Mouse (Mus musculus): Measurements from ENCODE around the gene March10. TPM values are rescaled to one million over a fixed set of nuclear protein-coding genes. Genes with fewer than 3 reads are reported as not detected.

March10 gene
- polyA plus RNA-seq, 1 experiment from 2014 or later = 0.26 TPM

- H3K9ac ChIP-seq (replicated peaks) = no peak overlapping the region
- 0 out of 2 replicates have a peak, but pooled peaks cover 4% of the 10 kb centered on the region for H3K9me3 ChIP-seq
- 47% methylated on average over 2 of the region's 2 CpGs for WGBS
- no peak overlapping the region for H3K4me3 ChIP-seq (replicated peaks)
- peaks cover 14% of the 10 kb centered on the region for H3K4me1 ChIP-seq (replicated peaks)
- no peak overlapping the region for H3K27ac ChIP-seq
- no peaks in the 10 kb centered on the region for H3K27me3 ChIP-seq
- no peak for ATAC-seq
- no peak overlapping the region for H3K4me2 ChIP-seq (replicated peaks)
- H3K36me3 ChIP-seq = no peaks in the 10 kb centered on the region
These were observed 67.9 kb downstream of the March10 start for GRCm38 (mm10) chr11:105388636-105389035.

DNA sequence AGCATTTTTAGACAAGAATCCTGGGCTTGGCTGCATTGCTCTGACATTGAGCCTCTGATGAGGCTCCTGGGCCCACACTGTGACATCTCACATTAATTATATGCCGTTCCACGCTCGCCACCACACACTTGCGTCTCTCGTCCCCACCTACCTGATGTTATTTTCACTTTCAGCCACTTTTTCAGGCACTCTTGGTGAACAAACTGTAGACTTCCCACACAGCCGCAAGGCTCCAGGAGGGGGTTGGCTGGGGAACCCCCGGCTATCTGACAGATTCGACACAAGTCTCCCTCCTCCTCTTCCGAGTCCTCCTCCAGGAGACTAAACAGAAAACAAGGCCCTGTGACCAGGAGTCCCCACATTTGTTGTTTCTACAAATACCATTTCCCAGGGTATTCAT, 71.3 kb downstream of the March10 start:
- H3K9ac ChIP-seq (replicated peaks) = no peak overlapping the region

GRCm38 (mm10) chr11:105375821-105376235, 80.7 kb downstream of the March10 start:
- WGBS = 79% methylated on average over 1 of the region's 1 CpGs
- no peak overlapping the region for H3K4me3 ChIP-seq (replicated peaks)
- H3K4me2 ChIP-seq (replicated peaks) = no peak overlapping the region
- no peak for ATAC-seq
- H3K27me3 ChIP-seq = no peaks in the 10 kb centered on the region
- no peak overlapping the region for H3K27ac ChIP-seq
- no peaks in the 10 kb centered on the region for H3K4me1 ChIP-seq (replicated peaks)
- H3K36me3 ChIP-seq = no peaks in the 10 kb centered on the region
- no peak overlapping the region for H3K9ac ChIP-seq (replicated peaks)
- H3K9me3 ChIP-seq = no peaks in the 10 kb centered on the region

More for the DNA sequence above, 71.3 kb downstream of the March10 start:
- WGBS = 87% methylated on average over 9 of the region's 9 CpGs
- no peak for ATAC-seq
- H3K4me3 ChIP-seq (replicated peaks) = no peak overlapping the region
- H3K27me3 ChIP-seq = no peaks in the 10 kb centered on the region
- H3K9me3 ChIP-seq = 0 out of 2 replicates have a peak, but pooled peaks cover 7% of the 10 kb centered on the region
- H3K36me3 ChIP-seq = no peaks in the 10 kb centered on the region
- no peak overlapping the region for H3K4me2 ChIP-seq (replicated peaks)
- H3K4me1 ChIP-seq (replicated peaks) = peaks cover 10% of the 10 kb centered on the region
- H3K27ac ChIP-seq = no peak overlapping the region

DNA sequence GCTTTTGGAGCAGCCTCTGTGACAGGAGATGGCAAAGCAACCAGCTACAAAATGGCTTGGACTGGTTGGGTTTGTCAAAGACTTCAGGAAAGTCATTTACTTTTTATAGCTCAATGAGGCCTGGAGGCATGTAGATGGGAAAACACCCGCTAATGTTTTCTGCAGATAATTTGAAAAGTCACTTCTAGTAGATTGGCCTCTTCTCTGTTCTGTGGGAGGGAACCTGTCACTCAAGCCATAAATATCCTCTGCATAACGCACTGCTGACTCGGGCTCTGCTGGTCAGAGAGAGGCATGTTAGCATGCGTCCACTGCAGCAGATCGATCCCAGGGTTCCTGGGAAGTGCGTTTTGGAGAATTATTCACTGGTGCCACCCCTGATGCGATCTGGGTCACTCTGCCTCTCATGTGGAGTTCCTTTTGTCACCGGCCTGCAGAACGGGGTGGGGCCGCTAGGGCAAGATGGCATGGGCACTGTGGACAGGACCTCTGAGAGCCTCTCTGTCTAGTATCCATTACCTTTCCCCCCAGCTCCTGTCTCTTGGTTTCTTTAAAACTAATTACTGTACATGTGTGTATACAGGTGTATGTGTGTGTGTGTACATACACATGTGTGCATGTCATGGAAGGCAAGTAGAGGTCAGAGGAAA, 81.9 kb downstream of the March10 start:
- Histone ChIP-seq H3K4me2 (replicated peaks) (no peak overlapping the region), H3K9me3 (no peaks in the 10 kb centered on the region), H3K4me3 (replicated peaks) (no peak overlapping the region), H3K36me3 (no peaks in the 10 kb centered on the region), H3K4me1 (replicated peaks) (no peaks in the 10 kb centered on the region), H3K27me3 (no peaks in the 10 kb centered on the region), H3K9ac (replicated peaks) (no peak overlapping the region), H3K27ac (no peak overlapping the region)
- no peak for ATAC-seq
- WGBS = 85% methylated on average over 10 of the region's 10 CpGs

GRCm38 (mm10) chr11:105373881-105374280, 82.7 kb downstream of the March10 start:
- no peaks in the 10 kb centered on the region for H3K4me1 ChIP-seq (replicated peaks)
- no peak overlapping the region for H3K4me3 ChIP-seq (replicated peaks)
- WGBS = 85% methylated on average over 8 of the region's 8 CpGs
- H3K4me2 ChIP-seq (replicated peaks) = no peak overlapping the region
- H3K27ac ChIP-seq = no peak overlapping the region
- ATAC-seq = no peak
- H3K9ac ChIP-seq (replicated peaks) = no peak overlapping the region
- no peaks in the 10 kb centered on the region for H3K9me3 ChIP-seq
- no peaks in the 10 kb centered on the region for H3K36me3 ChIP-seq
- no peaks in the 10 kb centered on the region for H3K27me3 ChIP-seq

DNA sequence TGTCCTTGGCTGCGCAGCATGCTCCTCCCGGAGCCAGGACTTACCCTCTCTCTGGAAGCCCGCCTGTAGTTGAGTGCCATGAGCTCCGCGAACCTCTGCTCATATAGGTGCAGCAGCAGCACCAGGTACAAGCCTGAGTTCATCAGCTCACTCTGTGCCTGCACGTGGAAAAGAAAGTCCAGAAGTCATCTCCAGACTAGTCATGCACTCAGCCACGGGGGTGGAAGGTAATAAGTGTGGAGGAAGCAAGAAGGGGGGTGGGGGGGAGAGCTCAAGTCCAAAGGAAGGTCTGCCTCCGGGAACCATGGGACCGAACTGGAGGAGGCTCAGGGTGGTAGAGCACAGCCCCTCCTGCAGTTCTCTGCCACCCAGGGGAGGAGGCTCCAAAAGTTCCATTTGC, 84.7 kb downstream of the March10 start:
- H3K9ac ChIP-seq (replicated peaks) = no peak overlapping the region
- no peaks in the 10 kb centered on the region for H3K36me3 ChIP-seq
- WGBS = 86% methylated on average over 9 of the region's 9 CpGs
- no peaks in the 10 kb centered on the region for H3K9me3 ChIP-seq
- no peaks in the 10 kb centered on the region for H3K27me3 ChIP-seq
- H3K4me1 ChIP-seq (replicated peaks) = no peaks in the 10 kb centered on the region
- no peak overlapping the region for H3K4me2 ChIP-seq (replicated peaks)
- no peak overlapping the region for H3K4me3 ChIP-seq (replicated peaks)
- no peak overlapping the region for H3K27ac ChIP-seq
- no peak for ATAC-seq

DNA sequence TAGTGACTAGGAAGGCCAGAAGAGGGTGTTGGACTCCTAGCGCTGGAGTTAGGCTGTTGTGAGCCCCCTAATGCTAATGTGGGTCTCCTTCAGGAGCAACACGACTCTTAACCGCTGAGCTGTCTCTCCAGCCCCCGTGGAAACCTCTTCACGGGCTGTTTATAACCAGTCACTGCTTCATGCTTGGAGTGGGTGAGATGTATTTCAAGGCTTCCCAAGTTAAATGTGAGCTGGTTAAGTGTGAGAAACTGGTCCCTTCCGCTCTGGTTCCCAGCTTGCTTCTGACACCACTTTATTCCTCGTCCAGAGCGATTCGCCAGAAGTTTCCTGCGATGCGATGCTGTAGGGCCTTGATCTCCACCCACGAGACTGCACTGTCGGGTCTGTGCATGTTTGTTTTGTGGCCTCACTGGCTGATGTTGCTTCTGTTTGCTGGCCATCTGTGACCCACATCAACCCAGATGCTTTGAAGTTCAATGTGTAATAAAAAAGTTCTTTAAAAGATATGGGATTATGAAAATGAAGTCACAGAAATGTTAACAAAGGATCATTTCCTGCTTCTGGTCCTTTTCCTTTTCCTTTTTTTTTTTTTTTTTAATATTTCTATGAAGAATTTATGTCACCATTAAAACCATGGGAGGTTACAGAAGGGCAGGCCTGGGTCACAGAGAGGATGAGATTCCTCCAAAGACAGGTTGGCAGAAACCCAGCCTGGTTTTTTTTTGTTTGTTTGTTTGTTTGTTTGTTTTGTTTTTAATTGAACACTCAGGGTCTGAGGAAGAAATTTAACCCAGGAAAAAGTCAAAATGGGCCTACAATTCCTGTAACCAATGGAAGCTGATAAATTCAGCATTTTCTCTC, 86.8 kb downstream of the March10 start:
- 87% methylated on average over 13 of the region's 13 CpGs for WGBS
- Histone ChIP-seq H3K9ac (replicated peaks) (no peak overlapping the region), H3K4me3 (replicated peaks) (no peak overlapping the region), H3K9me3 (no peaks in the 10 kb centered on the region), H3K4me2 (replicated peaks) (no peak overlapping the region), H3K4me1 (replicated peaks) (peaks cover 17% of the 10 kb centered on the region), H3K36me3 (no peaks in the 10 kb centered on the region), H3K27ac (no peak overlapping the region), H3K27me3 (no peaks in the 10 kb centered on the region)
- ATAC-seq = no peak

DNA sequence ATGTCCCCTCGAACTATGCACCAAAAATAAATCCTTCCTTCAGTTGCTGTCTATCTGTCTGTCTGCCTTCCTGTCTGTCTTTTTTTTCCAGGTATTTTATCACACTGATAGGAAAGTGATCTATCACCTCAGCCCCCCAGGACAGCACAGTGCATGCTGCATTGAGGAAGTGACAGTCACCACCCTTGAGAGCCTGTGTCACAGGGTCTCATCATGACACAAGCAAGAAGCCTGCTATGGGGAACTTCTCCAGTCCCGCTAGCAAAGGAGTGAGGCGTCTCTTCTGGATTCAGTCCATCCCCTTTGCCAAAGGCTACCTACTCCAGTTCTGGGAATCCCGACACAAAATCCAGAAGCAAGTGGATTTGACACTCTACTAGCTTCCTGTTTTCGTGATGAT, 87.7 kb downstream of the March10 start:
- no peaks in the 10 kb centered on the region for H3K27me3 ChIP-seq
- no peak overlapping the region for H3K4me2 ChIP-seq (replicated peaks)
- no peak overlapping the region for H3K27ac ChIP-seq
- H3K9me3 ChIP-seq = no peaks in the 10 kb centered on the region
- H3K9ac ChIP-seq (replicated peaks) = no peak overlapping the region
- no peak for ATAC-seq
- no peaks in the 10 kb centered on the region for H3K36me3 ChIP-seq
- 92% methylated on average over 5 of the region's 5 CpGs for WGBS
- H3K4me3 ChIP-seq (replicated peaks) = no peak overlapping the region
- H3K4me1 ChIP-seq (replicated peaks) = peaks cover 26% of the 10 kb centered on the region

DNA sequence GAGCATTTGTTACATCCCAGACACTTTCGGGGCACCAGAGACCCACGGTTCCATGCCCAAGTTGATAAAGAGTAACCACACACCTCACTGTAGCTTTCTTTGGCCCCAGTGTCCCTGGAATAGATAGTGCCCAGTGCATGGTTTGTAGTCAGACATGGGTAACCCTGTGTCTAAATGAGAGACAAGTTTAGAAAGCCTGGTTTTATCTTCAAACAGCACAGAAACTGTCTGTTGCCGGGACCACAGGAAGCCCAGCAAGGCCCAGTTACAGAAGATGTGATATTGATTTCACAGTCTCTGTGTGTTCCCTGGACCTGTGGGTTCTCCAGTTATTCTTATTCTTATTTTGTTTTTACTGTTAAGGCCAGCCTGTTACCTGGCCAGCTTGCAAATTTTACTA, 89.4 kb downstream of the March10 start:
- Histone ChIP-seq H3K27me3 (no peaks in the 10 kb centered on the region), H3K4me2 (replicated peaks) (no peak overlapping the region)
- ATAC-seq = no peak

DNA sequence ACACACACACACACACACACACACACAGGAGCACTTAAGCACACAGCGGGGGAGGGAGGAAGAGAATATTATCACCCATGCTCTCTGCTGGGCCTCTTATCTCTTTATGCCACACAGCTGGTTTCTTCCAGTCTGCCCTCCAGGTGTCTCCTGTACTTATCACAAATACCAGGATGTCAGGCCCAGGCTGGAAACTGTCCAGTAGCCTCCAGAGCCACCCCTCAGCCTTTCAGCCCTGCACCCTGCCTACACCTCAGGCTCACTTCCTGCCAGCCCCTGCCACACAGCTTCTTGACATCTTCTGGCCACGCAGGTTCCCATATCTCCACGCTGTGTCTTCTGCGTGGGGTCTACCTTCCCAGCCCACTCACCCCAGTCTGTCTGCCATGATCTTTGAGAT, 90.5 kb downstream of the March10 start:
- no peak overlapping the region for H3K4me3 ChIP-seq (replicated peaks)
- no peak overlapping the region for H3K4me2 ChIP-seq (replicated peaks)
- 81% methylated on average over 3 of the region's 4 CpGs for WGBS
- H3K4me1 ChIP-seq (replicated peaks) = peaks cover 36% of the 10 kb centered on the region
- no peak overlapping the region; the same call in 1 of the 2 replicates for H3K27ac ChIP-seq
- H3K36me3 ChIP-seq = no peaks in the 10 kb centered on the region
- ATAC-seq = no peak
- no peaks in the 10 kb centered on the region for H3K9me3 ChIP-seq
- no peak overlapping the region for H3K9ac ChIP-seq (replicated peaks)
- peaks cover 10% of the 10 kb centered on the region for H3K27me3 ChIP-seq

More for the DNA sequence above, 89.4 kb downstream of the March10 start:
- H3K27ac ChIP-seq = no peak overlapping the region
- 94% methylated on average over 3 of the region's 3 CpGs for WGBS
- H3K36me3 ChIP-seq = no peaks in the 10 kb centered on the region
- peaks cover 36% of the 10 kb centered on the region for H3K4me1 ChIP-seq (replicated peaks)
- H3K9ac ChIP-seq (replicated peaks) = no peak overlapping the region
- H3K4me3 ChIP-seq (replicated peaks) = no peak overlapping the region
- H3K9me3 ChIP-seq = no peaks in the 10 kb centered on the region

- peak overlapping the region; percentile 70 for H3K4me2 ChIP-seq (replicated peaks)
- no peaks in the 10 kb centered on the region for H3K36me3 ChIP-seq
- ATAC-seq = no peak
- 88% methylated on average over 3 of the region's 3 CpGs for WGBS
- peaks cover 13% of the 10 kb centered on the region for H3K27me3 ChIP-seq
- peak overlapping the region; percentile 78 for H3K27ac ChIP-seq
- H3K9me3 ChIP-seq = no peaks in the 10 kb centered on the region
- peaks cover 36% of the 10 kb centered on the region for H3K4me1 ChIP-seq (replicated peaks)
- no peak overlapping the region for H3K4me3 ChIP-seq (replicated peaks)
- H3K9ac ChIP-seq (replicated peaks) = no peak overlapping the region
These were observed 90.9 kb downstream of the March10 start for GRCm38 (mm10) chr11:105365611-105366010.

DNA sequence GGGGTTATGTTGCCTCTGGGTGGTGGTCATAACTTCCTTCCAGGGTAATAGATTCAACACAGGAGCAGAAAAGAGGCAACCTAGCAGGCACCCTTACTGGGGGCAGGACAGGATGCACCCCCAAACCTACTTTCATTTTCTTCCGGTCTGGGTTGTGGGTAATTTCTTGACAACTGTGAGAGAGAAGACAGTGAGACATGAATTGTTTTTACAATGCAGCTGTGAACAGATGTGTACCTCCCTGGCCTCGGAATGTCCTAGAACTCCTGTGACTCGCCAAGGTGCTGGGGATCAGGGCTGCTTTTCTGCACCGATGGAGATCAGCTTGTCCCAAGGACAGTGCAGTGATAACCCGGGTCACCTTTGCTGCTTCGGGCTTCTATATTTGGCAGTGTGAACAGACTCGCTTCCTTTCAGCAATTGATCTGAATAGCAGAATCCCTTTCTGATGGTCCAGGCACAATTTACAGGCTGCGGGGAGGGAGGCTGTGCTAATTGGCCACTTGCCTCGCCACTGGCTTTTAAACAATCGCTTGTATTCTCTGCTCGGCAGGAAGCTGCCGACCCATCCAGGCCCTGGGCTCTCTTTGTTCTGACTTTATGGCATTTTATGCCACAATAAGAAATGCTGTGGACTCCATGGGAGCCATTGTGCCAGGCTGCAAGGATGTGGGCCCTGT, 92.0 kb downstream of the March10 start:
- H3K4me2 ChIP-seq (replicated peaks) = peak overlapping the region; percentile 70
- ATAC-seq = no peak
- H3K27ac ChIP-seq = peak overlapping the region; percentile 78
- H3K9ac ChIP-seq (replicated peaks) = peak overlapping the region; percentile 76
- H3K27me3 ChIP-seq = peaks cover 14% of the 10 kb centered on the region
- H3K9me3 ChIP-seq = no peaks in the 10 kb centered on the region
- H3K4me3 ChIP-seq (replicated peaks) = peak overlapping the region; percentile 54
- H3K36me3 ChIP-seq = no peaks in the 10 kb centered on the region
- WGBS = 17% methylated on average over 12 of the region's 12 CpGs
- peaks cover 36% of the 10 kb centered on the region for H3K4me1 ChIP-seq (replicated peaks)
